Mouse (Mus musculus): ENCODE results near the gene Lemd2. TPM values are rescaled to one million over a fixed set of nuclear protein-coding genes. Genes with fewer than 3 reads are reported as not detected.
"Not testable (repeated sequence)": the region's sequence is repeated elsewhere in the genome, so short reads cannot be mapped to it uniquely, and the experiment has no call there.

Gene Lemd2
- polyA plus RNA-seq, 2 experiments: 3.1 to 16.4 TPM

GRCm38 (mm10) chr17:27239941-27240340 lies 35.7 kb upstream of the Lemd2 start:
- Histone ChIP-seq H3K36me3 (replicated peaks; ENCODE audit: control insufficient read depth, insufficient read depth, low read depth) (no peaks in the 10 kb centered on the region), H3K27ac (no peak overlapping the region), H3K4me2 (ENCODE audit: low read depth) (no peak overlapping the region), H3K9me3 (ENCODE audit: control insufficient read depth, low read length) (no peaks in the 10 kb centered on the region), H3K4me1 (replicated peaks; ENCODE audit: control insufficient read depth in 2 of 2, insufficient read depth in 2 of 2, low read length in 1 of 2) (no peaks in the 10 kb centered on the region), H3K9ac (replicated peaks) (no peak overlapping the region), H3K4me3 (ENCODE audit: insufficient read depth in 1 of 2, low read depth in 2 of 2, low read length in 2 of 2) (no peak overlapping the region), H3K27me3 (ENCODE audit: control insufficient read depth, insufficient read depth, low read length) (no peaks in the 10 kb centered on the region)
- DNase-seq (ENCODE audit: low read depth in 3 of 3, low spot score in 3 of 3): no peak
- 80% methylated on average over 5 of the region's 5 CpGs for WGBS (ENCODE audit: insufficient replicate concordance)
- TF ChIP-seq EP300 (IDR thresholded peaks at IDR 0.05; ENCODE audit: low read depth): no peak
- TF ChIP-seq CTCF (IDR thresholded peaks at IDR 0.05; ENCODE audit: low read depth): no peak
- ATAC-seq (ENCODE audit: insufficient read depth): no peak

DNA sequence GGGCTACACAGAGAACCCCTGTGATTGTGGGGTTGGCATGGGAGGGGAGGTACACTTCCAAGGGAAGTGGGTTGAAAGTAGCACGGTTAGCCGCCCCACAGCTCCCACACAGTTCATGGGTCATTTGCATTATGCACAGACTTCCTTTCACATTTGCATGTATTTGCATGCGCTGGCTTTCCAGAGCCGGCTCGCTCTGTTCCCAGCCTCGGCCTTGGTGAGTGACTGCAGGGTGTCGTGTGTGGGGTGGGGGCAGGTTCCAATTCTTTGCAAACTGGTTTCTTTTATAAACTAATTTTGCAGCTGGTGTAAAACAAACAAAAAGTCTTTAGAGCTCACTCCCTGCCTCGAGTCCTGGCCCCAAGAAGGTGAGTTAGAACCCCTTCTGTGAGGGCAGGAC lies 34.4 kb upstream of the Lemd2 start:
- no peaks in the 10 kb centered on the region for H3K36me3 ChIP-seq (replicated peaks; ENCODE audit: control insufficient read depth, insufficient read depth, low read depth)
- H3K27me3 ChIP-seq (ENCODE audit: control insufficient read depth, insufficient read depth, low read length): no peaks in the 10 kb centered on the region
- H3K4me2 ChIP-seq (ENCODE audit: low read depth): no peak overlapping the region
- no peaks in the 10 kb centered on the region for H3K9me3 ChIP-seq (ENCODE audit: control insufficient read depth, low read length)
- DNase-seq (ENCODE audit: low read depth in 3 of 3, low spot score in 3 of 3): no peak
- no peak overlapping the region for H3K9ac ChIP-seq (replicated peaks)
- H3K27ac ChIP-seq: no peak overlapping the region
- no peaks in the 10 kb centered on the region for H3K4me1 ChIP-seq (replicated peaks; ENCODE audit: control insufficient read depth in 2 of 2, insufficient read depth in 2 of 2, low read length in 1 of 2)
- ATAC-seq (ENCODE audit: insufficient read depth): no peak
- TF ChIP-seq EP300 (IDR thresholded peaks at IDR 0.05; ENCODE audit: low read depth): no peak
- TF ChIP-seq CTCF (IDR thresholded peaks at IDR 0.05; ENCODE audit: low read depth): no peak
- WGBS (ENCODE audit: insufficient replicate concordance): 52% methylated on average over 8 of the region's 8 CpGs
- H3K4me3 ChIP-seq (ENCODE audit: insufficient read depth in 1 of 2, low read depth in 2 of 2, low read length in 2 of 2): no peak overlapping the region

GRCm38 (mm10) chr17:27237731-27238130 lies 33.5 kb upstream of the Lemd2 start:
- Histone ChIP-seq H3K9ac (replicated peaks) (no peak overlapping the region), H3K27me3 (ENCODE audit: control insufficient read depth, insufficient read depth, low read length) (no peaks in the 10 kb centered on the region), H3K4me1 (replicated peaks; ENCODE audit: control insufficient read depth in 2 of 2, insufficient read depth in 2 of 2, low read length in 1 of 2) (no peaks in the 10 kb centered on the region), H3K4me3 (ENCODE audit: insufficient read depth in 1 of 2, low read depth in 2 of 2, low read length in 2 of 2) (no peak overlapping the region), H3K36me3 (replicated peaks; ENCODE audit: control insufficient read depth, insufficient read depth, low read depth) (no peaks in the 10 kb centered on the region), H3K4me2 (ENCODE audit: low read depth) (no peak overlapping the region), H3K27ac (no peak overlapping the region), H3K9me3 (ENCODE audit: control insufficient read depth, low read length) (no peaks in the 10 kb centered on the region)
- ATAC-seq (ENCODE audit: insufficient read depth) (no peak), DNase-seq (ENCODE audit: low read depth in 3 of 3, low spot score in 3 of 3) (no peak)
- 50% methylated on average over 8 of the region's 8 CpGs for WGBS (ENCODE audit: insufficient replicate concordance)
- TF ChIP-seq EP300 (IDR thresholded peaks at IDR 0.05; ENCODE audit: low read depth): no peak
- TF ChIP-seq CTCF (IDR thresholded peaks at IDR 0.05; ENCODE audit: low read depth): no peak

GRCm38 (mm10) chr17:27233298-27233697 lies 29.0 kb upstream of the Lemd2 start:
- Histone ChIP-seq H3K27ac (no peak overlapping the region), H3K36me3 (replicated peaks; ENCODE audit: control insufficient read depth, insufficient read depth, low read depth) (no peaks in the 10 kb centered on the region), H3K4me2 (ENCODE audit: low read depth) (no peak overlapping the region), H3K4me3 (ENCODE audit: insufficient read depth in 1 of 2, low read depth in 2 of 2, low read length in 2 of 2) (no peak overlapping the region), H3K9ac (replicated peaks) (no peak overlapping the region), H3K4me1 (replicated peaks; ENCODE audit: control insufficient read depth in 2 of 2, insufficient read depth in 2 of 2, low read length in 1 of 2) (no peaks in the 10 kb centered on the region), H3K27me3 (ENCODE audit: control insufficient read depth, insufficient read depth, low read length) (no peaks in the 10 kb centered on the region), H3K9me3 (ENCODE audit: control insufficient read depth, low read length) (no peaks in the 10 kb centered on the region)
- no peak for DNase-seq (ENCODE audit: low read depth in 3 of 3, low spot score in 3 of 3)
- no peak for ATAC-seq (ENCODE audit: insufficient read depth)
- no peak for TF ChIP-seq EP300 (IDR thresholded peaks at IDR 0.05; ENCODE audit: low read depth)
- no peak for TF ChIP-seq CTCF (IDR thresholded peaks at IDR 0.05; ENCODE audit: low read depth)
- 61% methylated on average over 7 of the region's 7 CpGs for WGBS (ENCODE audit: insufficient replicate concordance)

DNA sequence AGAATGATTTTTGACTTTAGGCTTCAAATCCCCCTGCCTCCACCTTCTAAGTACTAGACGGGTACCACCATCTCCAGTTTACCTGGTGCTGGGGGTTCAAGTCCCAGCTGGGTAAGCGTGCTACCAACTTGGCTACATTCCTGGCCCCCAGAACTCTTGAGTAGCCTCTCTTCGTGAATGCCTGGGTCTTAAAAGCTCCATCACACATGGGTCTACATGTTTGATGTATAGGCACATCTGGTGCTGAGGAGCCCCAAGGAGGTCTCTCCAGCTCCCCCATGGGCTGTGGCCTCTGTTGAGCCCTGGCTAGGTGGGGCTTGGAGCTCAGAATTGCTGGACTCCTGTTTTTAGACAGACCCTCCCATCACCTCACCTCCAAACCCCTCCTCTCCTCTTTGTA lies 27.9 kb upstream of the Lemd2 start:
- no peak overlapping the region for H3K27ac ChIP-seq
- no peaks in the 10 kb centered on the region for H3K27me3 ChIP-seq (ENCODE audit: control insufficient read depth, insufficient read depth, low read length)
- no peak overlapping the region for H3K4me3 ChIP-seq (ENCODE audit: insufficient read depth in 1 of 2, low read depth in 2 of 2, low read length in 2 of 2)
- H3K4me1 ChIP-seq (replicated peaks; ENCODE audit: control insufficient read depth in 2 of 2, insufficient read depth in 2 of 2, low read length in 1 of 2): no peaks in the 10 kb centered on the region
- H3K9me3 ChIP-seq (ENCODE audit: control insufficient read depth, low read length): no peaks in the 10 kb centered on the region
- H3K4me2 ChIP-seq (ENCODE audit: low read depth): no peak overlapping the region
- ATAC-seq (ENCODE audit: insufficient read depth) (no peak), DNase-seq (ENCODE audit: low read depth in 3 of 3, low spot score in 3 of 3) (no peak)
- no peak overlapping the region for H3K9ac ChIP-seq (replicated peaks)
- WGBS (ENCODE audit: insufficient replicate concordance): 57% methylated on average over 3 of the region's 3 CpGs
- no peaks in the 10 kb centered on the region for H3K36me3 ChIP-seq (replicated peaks; ENCODE audit: control insufficient read depth, insufficient read depth, low read depth)
- TF ChIP-seq CTCF (IDR thresholded peaks at IDR 0.05; ENCODE audit: low read depth) (no peak), EP300 (IDR thresholded peaks at IDR 0.05; ENCODE audit: low read depth) (no peak)

GRCm38 (mm10) chr17:27231586-27231985 lies 27.3 kb upstream of the Lemd2 start:
- H3K4me1 ChIP-seq (replicated peaks; ENCODE audit: control insufficient read depth in 2 of 2, insufficient read depth in 2 of 2, low read length in 1 of 2); H3K4me3 ChIP-seq (ENCODE audit: insufficient read depth in 1 of 2, low read depth in 2 of 2, low read length in 2 of 2); DNase-seq (ENCODE audit: low read depth in 3 of 3, low spot score in 3 of 3); H3K36me3 ChIP-seq (replicated peaks; ENCODE audit: control insufficient read depth, insufficient read depth, low read depth); H3K27me3 ChIP-seq (ENCODE audit: control insufficient read depth, insufficient read depth, low read length); H3K4me2 ChIP-seq (ENCODE audit: low read depth); H3K9me3 ChIP-seq (ENCODE audit: control insufficient read depth, low read length); ATAC-seq (ENCODE audit: insufficient read depth); H3K9ac ChIP-seq (replicated peaks); H3K27ac ChIP-seq: not testable (repeated sequence)
- WGBS (ENCODE audit: insufficient replicate concordance): 61% methylated on average over 4 of the region's 4 CpGs

Measured in liver, embryonic 14.5 days (tissue).